Mouse (Mus musculus) limb, embryonic 13.5 days (tissue): ENCODE measurements around the gene Tprg. TPM values are rescaled to one million over a fixed set of nuclear protein-coding genes. Genes with fewer than 3 reads are reported as not detected.

Experiments used
- ATAC-seq: fragments of 200-750 bp; cut with Nextera tagmentation; 2 replicates; pipeline ENCODE4 v1.8.0; 2017; ENCODE audit warnings: low read depth, moderate number of reproducible peaks, moderate TSS enrichment; ENCODE audit not compliant: low FRiP score
- H3K27ac ChIP-seq: fragments of 300-500 bp; sonication (generic); 2 replicates; pipeline ENCODE4 v1.5.1; 2015; ENCODE audit warnings: inconsistent platforms, mild to moderate bottlenecking, moderate library complexity
- H3K27me3 ChIP-seq: fragments of 300-500 bp; sonication (generic); 2 replicates; pipeline ENCODE4 v1.6.1; 2015; ENCODE audit warnings: mild to moderate bottlenecking, inconsistent platforms
- H3K36me3 ChIP-seq: fragments of 300-500 bp; sonication (generic); 2 replicates; pipeline ENCODE4 v1.6.1; 2015; ENCODE audit warnings: inconsistent platforms, mild to moderate bottlenecking, moderate library complexity
- H3K4me1 ChIP-seq: fragments of 300-500 bp; sonication (generic); 2 replicates; pipeline ENCODE4 v1.6.1; 2015; ENCODE audit warnings: inconsistent platforms
- H3K4me2 ChIP-seq: fragments of 300-500 bp; sonication (generic); replicated peaks from 2 replicates; pipeline ENCODE4 v1.6.1; 2015; ENCODE audit warnings: inconsistent platforms, mild to moderate bottlenecking, moderate library complexity
- H3K4me3 ChIP-seq: fragments of 300-500 bp; sonication (generic); 2 replicates; pipeline ENCODE4 v1.5.1; 2015; ENCODE audit warnings: moderate library complexity, mild to moderate bottlenecking, inconsistent platforms
- H3K9ac ChIP-seq: fragments of 300-500 bp; sonication (generic); 2 replicates; pipeline ENCODE4 v1.6.1; 2015; ENCODE audit warnings: mild to moderate bottlenecking, inconsistent platforms
- H3K9me3 ChIP-seq: fragments of 300-500 bp; sonication (generic); 2 replicates; pipeline ENCODE4 v1.6.1; 2016; ENCODE audit warnings: inconsistent platforms
- WGBS: fragments of 180-500 bp; shearing (Covaris S2); methylation state at CpG from one replicate; pipeline ENCODE4 v1.1.7; 2015; 5-methylcytosine and 5-hydroxymethylcytosine counted together
- polyA plus RNA-seq: library from polyadenylated mRNA; unstranded; fragments of >200 nt; fragmentation: Nextera tagmentation; extraction: Ambion mirVana; gene quantifications from 2 replicates; pipeline ENCODE4 v1.2.1, GENCODE M21; 2015

The Tprg gene
- polyA plus RNA-seq, 1 experiment from 2014 or later: not detected

GRCm38 (mm10) chr16:25268276-25268675 lies 18.3 kb upstream of the Tprg start:
- Histone ChIP-seq H3K27me3 (peaks cover 7% of the 10 kb centered on the region), H3K4me1 (no peaks in the 10 kb centered on the region), H3K9ac (no peak overlapping the region), H3K36me3 (no peaks in the 10 kb centered on the region), H3K27ac (no peak overlapping the region), H3K9me3 (no peaks in the 10 kb centered on the region), H3K4me2 (no peak overlapping the region), H3K4me3 (no peak overlapping the region)
- no peak for ATAC-seq
- 69% methylated on average over 4 of the region's 4 CpGs for WGBS

- H3K36me3 ChIP-seq: no peaks in the 10 kb centered on the region
- ATAC-seq: no peak
Measured at GRCm38 (mm10) chr16:25282563-25282962, 4.1 kb upstream of the Tprg start.

GRCm38 (mm10) chr16:25293753-25294152 lies 7.1 kb downstream of the Tprg start:
- H3K9me3 ChIP-seq: no peaks in the 10 kb centered on the region
- no peaks in the 10 kb centered on the region for H3K36me3 ChIP-seq
- H3K9ac ChIP-seq: no peak overlapping the region
- no peak overlapping the region for H3K27ac ChIP-seq
- H3K4me1 ChIP-seq: no peaks in the 10 kb centered on the region
- no peaks in the 10 kb centered on the region for H3K27me3 ChIP-seq
- 77% methylated on average over 2 of the region's 2 CpGs for WGBS
- no peak overlapping the region for H3K4me3 ChIP-seq
- no peak overlapping the region for H3K4me2 ChIP-seq
- no peak for ATAC-seq

More at GRCm38 (mm10) chr16:25282563-25282962, 4.1 kb upstream of the Tprg start:
- H3K9me3 ChIP-seq: no peaks in the 10 kb centered on the region
- H3K27me3 ChIP-seq: no peaks in the 10 kb centered on the region
- H3K4me1 ChIP-seq: no peaks in the 10 kb centered on the region
- no peak overlapping the region for H3K9ac ChIP-seq
- no peak overlapping the region for H3K27ac ChIP-seq
- 87% methylated on average over 4 of the region's 4 CpGs for WGBS
- H3K4me3 ChIP-seq: no peak overlapping the region
- no peak overlapping the region for H3K4me2 ChIP-seq

GRCm38 (mm10) chr16:25295546-25295945 lies 8.9 kb downstream of the Tprg start:
- Histone ChIP-seq H3K9ac (no peak overlapping the region), H3K36me3 (no peaks in the 10 kb centered on the region), H3K4me3 (no peak overlapping the region), H3K27ac (no peak overlapping the region), H3K9me3 (no peaks in the 10 kb centered on the region), H3K4me2 (no peak overlapping the region), H3K4me1 (no peaks in the 10 kb centered on the region), H3K27me3 (no peaks in the 10 kb centered on the region)
- WGBS: 87% methylated on average over 11 of the region's 11 CpGs
- ATAC-seq: no peak

- Histone ChIP-seq H3K9me3 (no peaks in the 10 kb centered on the region), H3K27ac (no peak overlapping the region), H3K4me1 (no peaks in the 10 kb centered on the region), H3K9ac (no peak overlapping the region), H3K4me3 (no peak overlapping the region), H3K4me2 (no peak overlapping the region), H3K36me3 (no peaks in the 10 kb centered on the region), H3K27me3 (no peaks in the 10 kb centered on the region)
- ATAC-seq: no peak
- WGBS: 91% methylated on average over 5 of the region's 5 CpGs
Measured at GRCm38 (mm10) chr16:25296746-25297145, 10.1 kb downstream of the Tprg start.

GRCm38 (mm10) chr16:25298204-25298603 lies 11.6 kb downstream of the Tprg start:
- no peak overlapping the region for H3K9ac ChIP-seq
- H3K36me3 ChIP-seq: no peaks in the 10 kb centered on the region
- ATAC-seq: no peak
- H3K4me3 ChIP-seq: no peak overlapping the region
- no peaks in the 10 kb centered on the region for H3K27me3 ChIP-seq
- no peaks in the 10 kb centered on the region for H3K4me1 ChIP-seq
- H3K9me3 ChIP-seq: no peaks in the 10 kb centered on the region
- no peak overlapping the region for H3K27ac ChIP-seq
- 65% methylated on average over 1 of the region's 1 CpGs for WGBS
- no peak overlapping the region for H3K4me2 ChIP-seq

GRCm38 (mm10) chr16:25302616-25303015 lies 16.0 kb downstream of the Tprg start:
- Histone ChIP-seq H3K9me3 (no peaks in the 10 kb centered on the region), H3K9ac (no peak overlapping the region), H3K36me3 (no peaks in the 10 kb centered on the region), H3K27me3 (no peaks in the 10 kb centered on the region), H3K4me3 (no peak overlapping the region), H3K4me2 (no peak overlapping the region), H3K4me1 (no peaks in the 10 kb centered on the region), H3K27ac (no peak overlapping the region)
- no peak for ATAC-seq
- 92% methylated on average over 4 of the region's 4 CpGs for WGBS

GRCm38 (mm10) chr16:25314006-25314405 lies 27.4 kb downstream of the Tprg start:
- no peak overlapping the region for H3K4me2 ChIP-seq
- no peak for ATAC-seq
- no peaks in the 10 kb centered on the region for H3K4me1 ChIP-seq
- no peak overlapping the region for H3K9ac ChIP-seq
- no peak overlapping the region for H3K27ac ChIP-seq
- 57% methylated on average over 5 of the region's 5 CpGs for WGBS
- no peak overlapping the region for H3K4me3 ChIP-seq
- no peaks in the 10 kb centered on the region for H3K9me3 ChIP-seq
- no peaks in the 10 kb centered on the region for H3K36me3 ChIP-seq
- no peaks in the 10 kb centered on the region for H3K27me3 ChIP-seq

GRCm38 (mm10) chr16:25315090-25315489 lies 28.5 kb downstream of the Tprg start:
- Histone ChIP-seq H3K36me3 (no peaks in the 10 kb centered on the region), H3K9me3 (no peaks in the 10 kb centered on the region), H3K27me3 (no peaks in the 10 kb centered on the region), H3K4me1 (no peaks in the 10 kb centered on the region), H3K4me2 (no peak overlapping the region), H3K27ac (no peak overlapping the region), H3K9ac (no peak overlapping the region), H3K4me3 (no peak overlapping the region)
- no peak for ATAC-seq
- 50% methylated on average over 3 of the region's 3 CpGs for WGBS

- Histone ChIP-seq H3K9me3 (no peaks in the 10 kb centered on the region), H3K27ac (no peak overlapping the region), H3K4me1 (no peaks in the 10 kb centered on the region), H3K36me3 (no peaks in the 10 kb centered on the region), H3K4me2 (no peak overlapping the region), H3K27me3 (no peaks in the 10 kb centered on the region), H3K4me3 (no peak overlapping the region), H3K9ac (no peak overlapping the region)
- no peak for ATAC-seq
- 75% methylated on average over 2 of the region's 2 CpGs for WGBS
Measured at GRCm38 (mm10) chr16:25325631-25326238, 39.1 kb downstream of the Tprg start.

GRCm38 (mm10) chr16:25333279-25334219 lies 46.9 kb downstream of the Tprg start:
- ATAC-seq: no peak

GRCm38 (mm10) chr16:25335058-25335703 lies 48.6 kb downstream of the Tprg start:
- no peak overlapping the region for H3K9ac ChIP-seq
- no peak overlapping the region for H3K4me3 ChIP-seq
- H3K27me3 ChIP-seq: no peaks in the 10 kb centered on the region
- no peak for ATAC-seq
- WGBS: 33% methylated on average over 4 of the region's 4 CpGs
- H3K4me2 ChIP-seq: no peak overlapping the region
- H3K36me3 ChIP-seq: no peaks in the 10 kb centered on the region
- no peaks in the 10 kb centered on the region for H3K9me3 ChIP-seq
- no peak overlapping the region for H3K27ac ChIP-seq
- H3K4me1 ChIP-seq: no peaks in the 10 kb centered on the region

More at GRCm38 (mm10) chr16:25333279-25334219, 46.9 kb downstream of the Tprg start:
- H3K36me3 ChIP-seq: no peaks in the 10 kb centered on the region
- no peak overlapping the region for H3K4me3 ChIP-seq
- no peak overlapping the region for H3K27ac ChIP-seq
- no peaks in the 10 kb centered on the region for H3K27me3 ChIP-seq
- no peaks in the 10 kb centered on the region for H3K4me1 ChIP-seq
- no peaks in the 10 kb centered on the region for H3K9me3 ChIP-seq
- no peak overlapping the region for H3K9ac ChIP-seq
- no peak overlapping the region for H3K4me2 ChIP-seq
- WGBS: 82% methylated on average over 10 of the region's 10 CpGs
